Mouse (Mus musculus) limb, embryonic 11.5 days (tissue): ENCODE results near the gene Afmid. TPM values are rescaled to one million over a fixed set of nuclear protein-coding genes. Genes with fewer than 3 reads are reported as not detected.

Experiments used
- ATAC-seq: fragments of 200-750 bp; cut with Nextera tagmentation; 2 replicates; pipeline ENCODE4 v1.8.0; 2017; ENCODE audit warnings: low read depth; ENCODE audit not compliant: insufficient number of reproducible peaks, low FRiP score, low TSS enrichment
- DNase-seq: peaks from one replicate; pipeline ENCODE4 v3.0.0-alpha.2; 2015; ENCODE audit warnings: low spot score
- H3K27ac ChIP-seq: fragments of 300-500 bp; sonication (generic); replicated peaks from 2 replicates; pipeline ENCODE4 v1.5.1; 2014; ENCODE audit warnings: low read depth, mild to moderate bottlenecking, low read length
- H3K27me3 ChIP-seq: fragments of 300-500 bp; sonication (generic); 2 replicates; pipeline ENCODE4 v1.6.1; 2014; ENCODE audit warnings: mild to moderate bottlenecking, low read length, mixed read lengths; ENCODE audit not compliant: control insufficient read depth, insufficient read depth
- H3K36me3 ChIP-seq: fragments of 300-500 bp; sonication (generic); 2 replicates; pipeline ENCODE4 v1.6.1; 2014; ENCODE audit warnings: mild to moderate bottlenecking, low read length, moderate library complexity, mixed read lengths; ENCODE audit not compliant: control insufficient read depth, insufficient read depth
- H3K4me1 ChIP-seq: fragments of 300-500 bp; sonication (generic); 2 replicates; pipeline ENCODE4 v1.6.1; 2014; ENCODE audit warnings: low read length, mixed read lengths; ENCODE audit not compliant: control insufficient read depth, insufficient read depth
- H3K4me2 ChIP-seq: fragments of 300-500 bp; sonication (generic); 2 replicates; pipeline ENCODE4 v1.6.1; 2014; ENCODE audit warnings: low read depth, mild to moderate bottlenecking, moderate library complexity; ENCODE audit not compliant: severe bottlenecking
- H3K4me3 ChIP-seq: fragments of 300-500 bp; sonication (generic); 2 replicates; pipeline ENCODE4 v1.5.1; 2014; ENCODE audit warnings: low read depth, low read length
- H3K9ac ChIP-seq: fragments of 300-500 bp; sonication (generic); 2 replicates; pipeline ENCODE4 v1.6.1; 2014; ENCODE audit warnings: mild to moderate bottlenecking, low read length
- H3K9me3 ChIP-seq: fragments of 300-500 bp; sonication (generic); 2 replicates; pipeline ENCODE4 v1.6.1; 2016; ENCODE audit warnings: low read length; ENCODE audit not compliant: control insufficient read depth
- WGBS: fragments of 180-500 bp; shearing (Covaris S2); extraction: QIAGEN DNeasy Blood & Tissue Kit; methylation state at CpG from one replicate; pipeline ENCODE4 v1.1.7; 2014; 5-methylcytosine and 5-hydroxymethylcytosine counted together
- polyA plus RNA-seq: library from polyadenylated mRNA; unstranded; fragments of >200 nt; fragmentation: Nextera tagmentation; extraction: Ambion mirVana; gene quantifications from 2 replicates; pipeline ENCODE4 v1.2.1, GENCODE M21; 2014

Afmid gene
- polyA plus RNA-seq, 1 experiment from 2014 or later, result 3.2 TPM

- H3K36me3 ChIP-seq, result no peaks in the 10 kb centered on the region
- DNase-seq, result no peak
- no peak overlapping the region for H3K27ac ChIP-seq
- no peaks in the 10 kb centered on the region for H3K9me3 ChIP-seq
- no peak overlapping the region for H3K4me2 ChIP-seq
- no peak overlapping the region for H3K4me3 ChIP-seq
- no peak overlapping the region for H3K9ac ChIP-seq
- peaks cover 3% of the 10 kb centered on the region; the same call in 1 of the 2 replicates for H3K4me1 ChIP-seq
- no peaks in the 10 kb centered on the region for H3K27me3 ChIP-seq
- 72% methylated on average over 5 of the region's 5 CpGs for WGBS
- ATAC-seq, result no peak
Measured at GRCm38 (mm10) chr11:117799174-117799573, 26.6 kb upstream of the Afmid start.

GRCm38 (mm10) chr11:117800038-117800437 lies 25.7 kb upstream of the Afmid start:
- Histone ChIP-seq H3K4me2 (no peak overlapping the region), H3K4me3 (no peak overlapping the region), H3K36me3 (no peaks in the 10 kb centered on the region), H3K9ac (no peak overlapping the region), H3K27ac (no peak overlapping the region), H3K9me3 (no peaks in the 10 kb centered on the region), H3K4me1 (peaks cover 3% of the 10 kb centered on the region; the same call in 1 of the 2 replicates), H3K27me3 (no peaks in the 10 kb centered on the region)
- DNase-seq (no peak), ATAC-seq (no peak)
- WGBS, result 88% methylated on average over 7 of the region's 7 CpGs

- Histone ChIP-seq H3K9ac (no peak overlapping the region), H3K27me3 (no peaks in the 10 kb centered on the region), H3K4me1 (peaks cover 3% of the 10 kb centered on the region; the same call in 1 of the 2 replicates), H3K9me3 (no peaks in the 10 kb centered on the region), H3K27ac (no peak overlapping the region), H3K4me3 (no peak overlapping the region), H3K36me3 (peaks cover 2% of the 10 kb centered on the region; the same call in 1 of the 2 replicates), H3K4me2 (no peak overlapping the region)
- ATAC-seq (no peak), DNase-seq (no peak)
- WGBS, result 69% methylated on average over 7 of the region's 7 CpGs
Measured at GRCm38 (mm10) chr11:117801650-117802049, 24.1 kb upstream of the Afmid start.

GRCm38 (mm10) chr11:117803166-117803688 lies 22.5 kb upstream of the Afmid start:
- no peak for DNase-seq
- no peak for ATAC-seq
- no peak overlapping the region for H3K9ac ChIP-seq
- no peak overlapping the region for H3K4me3 ChIP-seq
- peaks cover 2% of the 10 kb centered on the region; the same call in 1 of the 2 replicates for H3K36me3 ChIP-seq
- H3K4me1 ChIP-seq, result peaks cover 2% of the 10 kb centered on the region; the same call in 1 of the 2 replicates
- no peaks in the 10 kb centered on the region for H3K27me3 ChIP-seq
- no peak overlapping the region for H3K4me2 ChIP-seq
- 89% methylated on average over 3 of the region's 3 CpGs for WGBS
- no peak overlapping the region for H3K27ac ChIP-seq
- H3K9me3 ChIP-seq, result no peaks in the 10 kb centered on the region

DNA sequence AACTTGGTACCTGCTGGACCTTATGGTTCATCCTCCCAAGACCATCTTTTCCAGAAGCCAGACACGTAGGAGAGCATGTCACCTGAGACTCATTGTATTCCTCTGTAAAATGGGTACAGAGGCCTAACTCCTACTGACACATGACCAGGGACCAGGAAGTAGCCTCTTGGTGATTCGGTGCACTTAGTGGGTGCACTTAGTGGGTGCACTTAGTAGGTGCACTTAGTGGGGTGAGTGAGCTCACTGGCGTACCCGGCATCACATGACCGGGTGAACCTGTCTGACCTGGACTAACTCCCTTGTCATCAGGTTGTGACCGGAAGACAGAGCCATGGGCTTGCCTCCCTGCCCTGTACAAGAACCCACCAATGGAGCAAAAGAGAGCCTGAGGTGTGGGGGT lies 18.9 kb upstream of the Afmid start:
- Histone ChIP-seq H3K36me3 (peaks cover 2% of the 10 kb centered on the region; the same call in 1 of the 2 replicates), H3K4me3 (no peak overlapping the region), H3K9ac (no peak overlapping the region), H3K4me1 (peaks cover 10% of the 10 kb centered on the region), H3K4me2 (no peak overlapping the region), H3K9me3 (no peaks in the 10 kb centered on the region), H3K27me3 (no peaks in the 10 kb centered on the region), H3K27ac (no peak overlapping the region)
- ATAC-seq, result no peak
- 92% methylated on average over 6 of the region's 6 CpGs for WGBS
- DNase-seq, result no peak

GRCm38 (mm10) chr11:117809407-117810311 lies 16.1 kb upstream of the Afmid start, which contains the start of the genes Gm20708 and Syngr2:
Gene Gm20708 (plus strand): TSS chr11:117809668.
Gene Syngr2 (plus strand): TSS chr11:117809668.
- ATAC-seq (peak; percentile 45; the same call in 1 of the 2 replicates), DNase-seq (peak; percentile 83)
- H3K4me2 ChIP-seq, result peak within 1 kb of the TSS; percentile 99
- under 1% methylated on average over 73 of the region's 75 CpGs for WGBS
- H3K27me3 ChIP-seq, result no peaks in the 10 kb centered on the region
- no peaks in the 10 kb centered on the region for H3K9me3 ChIP-seq
- peak within 1 kb of the TSS; percentile 62 for H3K4me3 ChIP-seq
- peak within 1 kb of the TSS; percentile 43; the same call in 1 of the 2 replicates for H3K9ac ChIP-seq
- H3K27ac ChIP-seq, result no peak within 1 kb of the TSS
- H3K36me3 ChIP-seq, result peaks cover 20% of the 10 kb centered on the region
- H3K4me1 ChIP-seq, result peaks cover 10% of the 10 kb centered on the region

- ATAC-seq (peak; percentile 77), DNase-seq (peak; percentile 88)
- peaks cover 23% of the 10 kb centered on the region for H3K36me3 ChIP-seq
- peak overlapping the region; percentile 99 for H3K4me2 ChIP-seq
- H3K27ac ChIP-seq, result no peak overlapping the region
- peak overlapping the region; percentile 43; the same call in 1 of the 2 replicates for H3K9ac ChIP-seq
- peak overlapping the region; percentile 62 for H3K4me3 ChIP-seq
- H3K27me3 ChIP-seq, result no peaks in the 10 kb centered on the region
- under 1% methylated on average over 21 of the region's 21 CpGs for WGBS
- H3K9me3 ChIP-seq, result no peaks in the 10 kb centered on the region
- H3K4me1 ChIP-seq, result peaks cover 10% of the 10 kb centered on the region
Measured at GRCm38 (mm10) chr11:117810401-117811046, 15.2 kb upstream of the Afmid start.

- Histone ChIP-seq H3K4me3 (no peak overlapping the region), H3K4me2 (no peak overlapping the region), H3K27me3 (no peaks in the 10 kb centered on the region), H3K9ac (no peak overlapping the region), H3K27ac (no peak overlapping the region), H3K36me3 (peaks cover 31% of the 10 kb centered on the region), H3K9me3 (no peaks in the 10 kb centered on the region), H3K4me1 (peaks cover 10% of the 10 kb centered on the region)
- no peak for DNase-seq
- 83% methylated on average over 5 of the region's 5 CpGs for WGBS
- ATAC-seq, result no peak
Measured at GRCm38 (mm10) chr11:117813867-117814266, 11.9 kb upstream of the Afmid start.
